Mouse (Mus musculus): ENCODE data around the gene Lrrc8a. TPM values are rescaled to one million over a fixed set of nuclear protein-coding genes. Genes with fewer than 3 reads are reported as not detected.

Gene Lrrc8a
- polyA plus RNA-seq, 1 experiment from 2014 or later, result 66.0 TPM

DNA sequence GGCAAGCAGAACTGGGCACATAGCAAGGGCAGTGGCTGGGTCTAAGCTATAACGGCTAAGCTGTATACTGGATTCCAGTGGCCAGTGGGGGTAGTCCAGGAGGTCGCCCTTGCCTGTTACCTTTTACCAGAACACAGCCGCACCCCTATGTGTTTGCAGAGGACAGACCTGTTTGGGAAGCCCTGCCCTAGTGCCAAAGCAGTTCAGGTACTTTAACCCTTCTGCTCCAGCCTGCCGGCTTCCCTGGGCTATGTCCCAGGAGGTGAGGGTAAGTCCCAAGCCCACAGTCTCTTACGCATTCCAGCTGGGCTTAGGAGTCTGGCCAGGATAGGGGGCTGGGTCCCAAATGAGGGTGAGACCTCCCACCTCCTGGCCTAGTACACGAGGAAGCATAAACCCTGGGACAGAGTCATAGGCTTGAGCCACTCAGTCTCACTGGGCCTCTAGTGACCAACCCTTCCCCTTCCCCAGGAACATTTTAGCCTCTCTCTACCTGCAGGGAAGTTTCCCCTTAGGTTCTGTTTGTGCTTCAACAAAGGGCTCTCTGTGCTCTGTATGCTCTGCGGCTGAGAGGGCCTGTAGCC lies 7.2 kb downstream of the Lrrc8a start:
- no peaks in the 10 kb centered on the region for H3K9me3 ChIP-seq (ENCODE audit: control insufficient read depth, low read length)
- H3K4me3 ChIP-seq (replicated peaks; ENCODE audit: low read depth, low read length), result no peak overlapping the region
- ATAC-seq (ENCODE audit: low FRiP score, low TSS enrichment), result no peak
- WGBS, result 83% methylated on average over 7 of the region's 7 CpGs
- H3K27me3 ChIP-seq (ENCODE audit: control insufficient read depth, insufficient read depth, low read length), result no peaks in the 10 kb centered on the region
- H3K4me1 ChIP-seq (ENCODE audit: control insufficient read depth, insufficient read depth, low read length), result peaks cover 1% of the 10 kb centered on the region; the same call in 1 of the 2 replicates
- no peak overlapping the region for H3K4me2 ChIP-seq (ENCODE audit: low read length)
- H3K36me3 ChIP-seq (ENCODE audit: control insufficient read depth, insufficient read depth, low read length), result peaks cover 73% of the 10 kb centered on the region
- DNase-seq, result no peak
- H3K9ac ChIP-seq (replicated peaks; ENCODE audit: low read length), result no peak overlapping the region
- H3K27ac ChIP-seq (replicated peaks; ENCODE audit: low read depth, low read length), result no peak overlapping the region

DNA sequence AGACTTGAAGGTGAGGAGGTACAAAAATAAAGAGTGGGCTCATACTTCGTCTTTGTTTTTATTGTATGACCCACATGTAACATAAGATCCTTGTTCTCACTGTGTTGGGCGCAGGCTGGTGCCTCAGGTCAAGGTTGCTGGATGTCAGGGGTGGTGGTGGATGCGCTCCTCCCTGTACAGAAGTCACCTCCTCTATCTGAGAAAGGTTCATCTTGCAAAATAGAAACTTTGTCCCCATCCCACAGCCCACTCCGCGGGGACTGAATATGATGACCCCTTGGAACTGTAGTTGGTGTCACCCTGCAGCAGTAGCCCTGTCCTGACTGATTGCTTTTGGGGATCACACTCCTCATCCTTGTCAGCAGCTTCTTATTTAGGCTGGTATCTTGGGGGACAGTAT lies 9.5 kb downstream of the Lrrc8a start:
- ATAC-seq (ENCODE audit: low FRiP score, low TSS enrichment) (no peak), DNase-seq (no peak)
- no peaks in the 10 kb centered on the region for H3K27me3 ChIP-seq (ENCODE audit: control insufficient read depth, insufficient read depth, low read length)
- WGBS, result 96% methylated on average over 5 of the region's 5 CpGs
- H3K36me3 ChIP-seq (ENCODE audit: control insufficient read depth, insufficient read depth, low read length), result peaks cover 69% of the 10 kb centered on the region
- no peak overlapping the region for H3K27ac ChIP-seq (replicated peaks; ENCODE audit: low read depth, low read length)
- no peaks in the 10 kb centered on the region for H3K9me3 ChIP-seq (ENCODE audit: control insufficient read depth, low read length)
- H3K4me1 ChIP-seq (ENCODE audit: control insufficient read depth, insufficient read depth, low read length), result no peaks in the 10 kb centered on the region
- no peak overlapping the region for H3K4me2 ChIP-seq (ENCODE audit: low read length)
- H3K9ac ChIP-seq (replicated peaks; ENCODE audit: low read length), result no peak overlapping the region
- no peak overlapping the region for H3K4me3 ChIP-seq (replicated peaks; ENCODE audit: low read depth, low read length)

DNA sequence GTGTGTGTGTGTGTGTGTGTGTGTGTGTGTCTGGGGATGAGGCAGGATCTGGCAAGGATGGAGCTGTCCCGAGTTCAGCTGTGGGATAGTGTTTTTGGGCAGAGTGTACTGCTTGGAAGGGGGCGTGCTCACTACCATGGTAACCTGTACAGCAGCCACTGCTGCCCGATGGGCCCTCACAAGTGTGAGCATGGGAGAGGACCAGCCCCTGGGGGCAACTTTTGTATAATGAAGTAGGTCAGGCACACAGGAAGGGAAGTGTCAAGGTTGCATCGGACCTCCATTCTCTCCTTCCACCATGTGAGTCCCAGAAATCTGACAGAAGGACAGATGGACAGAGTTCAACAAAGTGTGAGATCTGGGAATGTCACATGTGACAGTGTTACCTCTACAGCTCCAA lies 10.2 kb downstream of the Lrrc8a start:
- peaks cover 67% of the 10 kb centered on the region for H3K36me3 ChIP-seq (ENCODE audit: control insufficient read depth, insufficient read depth, low read length)
- H3K4me1 ChIP-seq (ENCODE audit: control insufficient read depth, insufficient read depth, low read length), result no peaks in the 10 kb centered on the region
- no peak overlapping the region for H3K4me2 ChIP-seq (ENCODE audit: low read length)
- no peak overlapping the region for H3K27ac ChIP-seq (replicated peaks; ENCODE audit: low read depth, low read length)
- no peaks in the 10 kb centered on the region for H3K9me3 ChIP-seq (ENCODE audit: control insufficient read depth, low read length)
- ATAC-seq (ENCODE audit: low FRiP score, low TSS enrichment) (no peak), DNase-seq (no peak)
- H3K4me3 ChIP-seq (replicated peaks; ENCODE audit: low read depth, low read length), result no peak overlapping the region
- 75% methylated on average over 4 of the region's 4 CpGs for WGBS
- H3K9ac ChIP-seq (replicated peaks; ENCODE audit: low read length), result no peak overlapping the region
- H3K27me3 ChIP-seq (ENCODE audit: control insufficient read depth, insufficient read depth, low read length), result no peaks in the 10 kb centered on the region

DNA sequence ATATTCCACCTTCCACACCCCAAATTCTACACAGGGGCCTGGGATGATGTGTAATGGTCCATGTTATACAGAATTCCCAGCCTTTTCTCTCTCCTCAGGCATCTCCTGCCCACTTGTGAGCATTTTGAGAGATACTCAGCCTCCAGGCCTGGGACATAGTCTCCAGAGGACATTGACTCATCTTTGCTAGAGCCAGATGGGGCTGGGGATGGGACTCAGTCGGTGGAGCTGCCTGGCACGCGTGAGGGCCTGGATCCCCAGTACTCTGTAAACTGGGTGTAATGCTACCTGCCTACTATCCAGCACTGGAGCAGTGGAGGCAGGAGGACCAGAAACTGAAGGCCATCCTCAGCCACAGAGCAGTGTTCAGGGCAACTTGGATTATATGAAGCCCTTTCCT lies 11.7 kb downstream of the Lrrc8a start:
- Histone ChIP-seq H3K4me3 (replicated peaks; ENCODE audit: low read depth, low read length) (no peak overlapping the region), H3K36me3 (ENCODE audit: control insufficient read depth, insufficient read depth, low read length) (peaks cover 61% of the 10 kb centered on the region), H3K4me1 (ENCODE audit: control insufficient read depth, insufficient read depth, low read length) (no peaks in the 10 kb centered on the region), H3K9me3 (ENCODE audit: control insufficient read depth, low read length) (no peaks in the 10 kb centered on the region), H3K27ac (replicated peaks; ENCODE audit: low read depth, low read length) (no peak overlapping the region), H3K9ac (replicated peaks; ENCODE audit: low read length) (no peak overlapping the region), H3K4me2 (ENCODE audit: low read length) (no peak overlapping the region), H3K27me3 (ENCODE audit: control insufficient read depth, insufficient read depth, low read length) (no peaks in the 10 kb centered on the region)
- DNase-seq (no peak), ATAC-seq (ENCODE audit: low FRiP score, low TSS enrichment) (no peak)
- 95% methylated on average over 3 of the region's 3 CpGs for WGBS

DNA sequence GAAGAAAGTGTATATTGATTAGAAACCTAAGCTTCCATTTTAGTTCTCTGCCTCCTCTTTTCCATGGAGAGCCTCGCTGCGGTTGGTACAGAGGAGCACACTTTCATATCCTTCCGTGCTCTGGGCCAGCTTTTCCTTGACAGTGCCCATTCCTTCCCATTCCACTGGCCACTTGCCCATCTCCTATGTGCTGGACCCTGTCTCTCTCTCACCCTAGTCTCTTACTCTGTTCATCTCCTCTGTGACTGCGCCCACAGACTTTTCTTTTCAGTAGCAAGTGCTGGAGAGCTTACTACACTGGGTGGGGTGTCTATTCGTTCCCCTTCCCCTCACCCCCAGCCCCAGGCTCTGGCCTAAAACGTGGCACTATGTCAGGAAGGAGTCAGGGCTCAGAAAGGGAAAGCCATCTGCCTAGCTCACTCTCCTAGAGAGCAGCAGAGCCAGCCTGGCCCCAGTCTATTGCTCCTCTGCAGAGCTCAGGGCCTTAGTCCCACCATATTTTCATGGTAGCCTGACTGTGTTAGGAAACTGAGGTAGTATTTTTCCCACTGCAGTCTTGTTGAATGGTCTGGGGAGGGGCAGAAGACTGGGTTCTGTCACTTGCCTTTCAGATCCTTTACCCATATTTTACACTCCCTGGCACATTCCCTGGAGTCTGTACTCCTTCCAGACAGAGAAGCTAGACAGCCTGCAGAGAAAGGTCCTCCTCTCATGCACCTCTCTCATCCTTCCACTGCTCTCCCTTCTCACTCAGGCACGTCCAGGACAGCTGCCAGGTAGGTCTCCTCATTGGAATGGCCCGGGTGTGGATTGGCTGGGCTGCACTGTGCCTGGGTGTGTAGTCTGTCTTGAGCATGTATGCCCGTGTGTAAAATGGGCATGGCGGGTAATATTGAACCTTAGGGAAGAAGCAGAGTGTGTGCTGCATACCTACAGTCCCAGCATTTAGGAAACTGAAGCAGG lies 12.9 kb downstream of the Lrrc8a start:
- Histone ChIP-seq H3K36me3 (ENCODE audit: control insufficient read depth, insufficient read depth, low read length) (peaks cover 61% of the 10 kb centered on the region), H3K4me3 (replicated peaks; ENCODE audit: low read depth, low read length) (no peak overlapping the region), H3K9me3 (ENCODE audit: control insufficient read depth, low read length) (no peaks in the 10 kb centered on the region), H3K9ac (replicated peaks; ENCODE audit: low read length) (no peak overlapping the region), H3K27ac (replicated peaks; ENCODE audit: low read depth, low read length) (no peak overlapping the region), H3K4me1 (ENCODE audit: control insufficient read depth, insufficient read depth, low read length) (no peaks in the 10 kb centered on the region), H3K4me2 (ENCODE audit: low read length) (no peak overlapping the region), H3K27me3 (ENCODE audit: control insufficient read depth, insufficient read depth, low read length) (no peaks in the 10 kb centered on the region)
- DNase-seq (no peak), ATAC-seq (ENCODE audit: low FRiP score, low TSS enrichment) (no peak)
- 89% methylated on average over 10 of the region's 10 CpGs for WGBS

GRCm38 (mm10) chr2:30251417-30252104 lies 14.0 kb downstream of the Lrrc8a start:
- no peak overlapping the region for H3K27ac ChIP-seq (replicated peaks; ENCODE audit: low read depth, low read length)
- DNase-seq (no peak), ATAC-seq (ENCODE audit: low FRiP score, low TSS enrichment) (no peak)
- H3K4me1 ChIP-seq (ENCODE audit: control insufficient read depth, insufficient read depth, low read length), result no peaks in the 10 kb centered on the region
- H3K9ac ChIP-seq (replicated peaks; ENCODE audit: low read length), result no peak overlapping the region
- no peaks in the 10 kb centered on the region for H3K27me3 ChIP-seq (ENCODE audit: control insufficient read depth, insufficient read depth, low read length)
- 90% methylated on average over 5 of the region's 5 CpGs for WGBS
- peaks cover 72% of the 10 kb centered on the region for H3K36me3 ChIP-seq (ENCODE audit: control insufficient read depth, insufficient read depth, low read length)
- H3K4me2 ChIP-seq (ENCODE audit: low read length), result no peak overlapping the region
- no peaks in the 10 kb centered on the region for H3K9me3 ChIP-seq (ENCODE audit: control insufficient read depth, low read length)
- H3K4me3 ChIP-seq (replicated peaks; ENCODE audit: low read depth, low read length), result no peak overlapping the region

- no peak overlapping the region for H3K4me3 ChIP-seq (replicated peaks; ENCODE audit: low read depth, low read length)
- peaks cover 76% of the 10 kb centered on the region for H3K36me3 ChIP-seq (ENCODE audit: control insufficient read depth, insufficient read depth, low read length)
- 82% methylated on average over 3 of the region's 3 CpGs for WGBS
- no peaks in the 10 kb centered on the region for H3K9me3 ChIP-seq (ENCODE audit: control insufficient read depth, low read length)
- no peaks in the 10 kb centered on the region for H3K27me3 ChIP-seq (ENCODE audit: control insufficient read depth, insufficient read depth, low read length)
- ATAC-seq (ENCODE audit: low FRiP score, low TSS enrichment) (no peak), DNase-seq (no peak)
- H3K4me1 ChIP-seq (ENCODE audit: control insufficient read depth, insufficient read depth, low read length), result no peaks in the 10 kb centered on the region
- H3K4me2 ChIP-seq (ENCODE audit: low read length), result no peak overlapping the region
- no peak overlapping the region for H3K27ac ChIP-seq (replicated peaks; ENCODE audit: low read depth, low read length)
- H3K9ac ChIP-seq (replicated peaks; ENCODE audit: low read length), result no peak overlapping the region
Measured at GRCm38 (mm10) chr2:30252521-30252920, 15.0 kb downstream of the Lrrc8a start.

- Histone ChIP-seq H3K4me2 (ENCODE audit: low read length) (no peak overlapping the region), H3K27ac (replicated peaks; ENCODE audit: low read depth, low read length) (no peak overlapping the region), H3K9me3 (ENCODE audit: control insufficient read depth, low read length) (no peaks in the 10 kb centered on the region), H3K36me3 (ENCODE audit: control insufficient read depth, insufficient read depth, low read length) (peaks cover 79% of the 10 kb centered on the region), H3K4me3 (replicated peaks; ENCODE audit: low read depth, low read length) (no peak overlapping the region), H3K27me3 (ENCODE audit: control insufficient read depth, insufficient read depth, low read length) (no peaks in the 10 kb centered on the region), H3K9ac (replicated peaks; ENCODE audit: low read length) (no peak overlapping the region), H3K4me1 (ENCODE audit: control insufficient read depth, insufficient read depth, low read length) (no peaks in the 10 kb centered on the region)
- WGBS, result 86% methylated on average over 5 of the region's 5 CpGs
- ATAC-seq (ENCODE audit: low FRiP score, low TSS enrichment) (no peak), DNase-seq (no peak)
Measured at GRCm38 (mm10) chr2:30253809-30254208, 16.3 kb downstream of the Lrrc8a start.
